Mouse (Mus musculus): Measurements from ENCODE around the gene Akr1b7. TPM values are rescaled to one million over a fixed set of nuclear protein-coding genes. Genes with fewer than 3 reads are reported as not detected.

Akr1b7 gene
- total and polyA plus RNA-seq, 3 experiments, result 0.08 TPM; not detected in 2

DNA sequence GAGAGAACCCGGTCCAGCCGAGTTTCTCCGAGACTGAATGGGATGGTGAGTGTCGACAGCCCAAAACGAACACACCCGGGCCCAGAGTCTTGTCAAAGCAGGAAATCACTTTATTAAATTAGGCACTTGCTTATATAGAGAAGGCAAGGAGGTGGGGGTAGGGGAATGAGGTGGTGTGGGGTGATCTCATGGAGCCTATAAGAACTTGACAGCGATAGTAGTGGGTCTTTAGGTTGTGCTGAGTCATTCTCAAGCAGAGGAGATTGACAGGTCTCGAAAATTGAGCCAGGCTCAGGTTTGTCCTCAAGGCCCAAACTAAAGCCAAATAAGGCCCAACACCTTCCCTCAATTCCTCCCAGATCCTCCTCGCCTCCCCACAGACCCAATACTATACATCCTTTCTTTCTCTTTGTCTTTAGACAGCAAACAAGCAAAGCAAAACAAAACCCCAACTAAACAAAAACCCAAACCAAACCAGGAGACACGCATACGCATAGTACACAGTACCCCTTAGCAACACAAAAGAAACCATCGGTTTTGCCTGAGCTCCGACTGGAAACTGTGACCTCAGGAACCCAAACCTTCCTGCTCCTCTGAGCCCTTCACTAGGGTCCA lies 12.4 kb upstream of the Akr1b7 start:
- Histone ChIP-seq H3K4me3 (replicated peaks in 1 of 3; ENCODE audit: low read depth in 2 of 3, low read length in 2 of 3, poor library complexity in 1 of 3) (no peak overlapping the region), H3K9ac (ENCODE audit: insufficient read depth, low read depth) (no peak overlapping the region), H3K79me2 (replicated peaks; ENCODE audit: control insufficient read depth, extremely low read depth, insufficient read depth, poor library complexity, severe bottlenecking) (no peaks in the 10 kb centered on the region), H3K36me3 (replicated peaks in 1 of 2; ENCODE audit: control insufficient read depth in 1 of 2, insufficient read depth in 1 of 2, low read length in 1 of 2) (peaks cover 26 to 48% of the 10 kb centered on the region in 2 experiments), H3K27me3 (replicated peaks) (no peaks in the 10 kb centered on the region), H3K9me3 (replicated peaks; ENCODE audit: low read length) (no peaks in the 10 kb centered on the region), H3K27ac (ENCODE audit: insufficient read depth, low read depth) (no peak overlapping the region), H3K4me2 (ENCODE audit: insufficient read depth, low read depth, poor library complexity, severe bottlenecking) (no peak overlapping the region), H3K4me1 (ENCODE audit: control insufficient read depth in 1 of 2, insufficient read depth in 2 of 2) (peaks cover 3 to 30% of the 10 kb centered on the region in 2 experiments; a peak in 3 of 4 replicates)
- in situ Hi-C loops (cut with MboI; ENCODE audit: low pct_ligation_motif_present, low pct_unique_long_range_greater_than_20kb, low sequenced_read_pairs) (no loop called here), dilution Hi-C loops (cut with MboI; ENCODE audit: extremely low pct_ligation_motif_present, extremely low pct_unique_long_range_greater_than_20kb, low sequenced_read_pairs) (no loop called here)
- no peak for DNase-seq (ENCODE audit: extremely low read depth)
- TF ChIP-seq CHD2 (IDR thresholded peaks at IDR 0.05; ENCODE audit: low read length), result no peak
- TF ChIP-seq JUND (conservative IDR thresholded peaks at IDR 0.05; ENCODE audit: low read depth, low read length), result no peak

DNA sequence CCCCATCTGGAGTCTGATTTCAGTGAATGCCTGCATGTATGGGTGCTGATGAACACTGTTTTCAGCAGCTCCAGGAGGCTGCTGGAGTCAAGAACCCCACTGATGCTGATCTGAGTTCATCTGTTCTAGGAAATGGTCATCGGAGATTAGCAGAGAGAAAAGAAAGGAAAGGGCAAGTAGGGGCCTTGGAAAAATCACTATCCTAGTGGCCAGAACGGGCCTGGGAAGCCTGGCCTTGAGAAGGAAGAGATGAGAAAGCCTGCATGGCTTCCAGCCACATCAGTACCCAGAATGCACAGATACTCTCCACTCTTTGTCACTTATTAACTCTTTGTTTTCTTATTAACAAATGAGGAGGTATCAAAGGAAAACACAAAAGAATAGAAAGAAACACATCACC lies 11.4 kb upstream of the Akr1b7 start:
- Histone ChIP-seq H3K27me3 (replicated peaks) (no peaks in the 10 kb centered on the region), H3K9me3 (replicated peaks; ENCODE audit: low read length) (no peaks in the 10 kb centered on the region), H3K36me3 (replicated peaks in 1 of 2; ENCODE audit: control insufficient read depth in 1 of 2, insufficient read depth in 1 of 2, low read length in 1 of 2) (peaks cover 23 to 40% of the 10 kb centered on the region in 2 experiments), H3K27ac (ENCODE audit: insufficient read depth, low read depth) (no peak overlapping the region), H3K9ac (ENCODE audit: insufficient read depth, low read depth) (no peak overlapping the region), H3K79me2 (replicated peaks; ENCODE audit: control insufficient read depth, extremely low read depth, insufficient read depth, poor library complexity, severe bottlenecking) (no peaks in the 10 kb centered on the region), H3K4me3 (replicated peaks in 1 of 3; ENCODE audit: low read depth in 2 of 3, low read length in 2 of 3, poor library complexity in 1 of 3) (no peak overlapping the region), H3K4me1 (ENCODE audit: control insufficient read depth in 1 of 2, insufficient read depth in 2 of 2) (peaks cover 3 to 30% of the 10 kb centered on the region in 2 experiments; a peak in 3 of 4 replicates), H3K4me2 (ENCODE audit: insufficient read depth, low read depth, poor library complexity, severe bottlenecking) (no peak overlapping the region)
- DNase-seq (ENCODE audit: extremely low read depth), result no peak
- TF ChIP-seq NELFE (IDR thresholded peaks at IDR 0.05; ENCODE audit: low read depth, low read length) (no peak), MXI1 (IDR thresholded peaks at IDR 0.05; ENCODE audit: low read depth, low read length) (no peak), CHD2 (IDR thresholded peaks at IDR 0.05; ENCODE audit: low read length) (no peak), E2F4 (IDR thresholded peaks at IDR 0.05; ENCODE audit: insufficient replicate concordance, low read depth, low read length) (no peak), ZMIZ1 (IDR thresholded peaks at IDR 0.05; ENCODE audit: low read depth, low read length) (no peak), IRF4 (IDR thresholded peaks at IDR 0.05; ENCODE audit: low read depth, low read length) (no peak), POLR2AphosphoS2 (IDR thresholded peaks at IDR 0.05; ENCODE audit: low read depth, low read length) (no peak)
- in situ Hi-C loops (cut with MboI; ENCODE audit: low pct_ligation_motif_present, low pct_unique_long_range_greater_than_20kb, low sequenced_read_pairs) (no loop called here), dilution Hi-C loops (cut with MboI; ENCODE audit: extremely low pct_ligation_motif_present, extremely low pct_unique_long_range_greater_than_20kb, low sequenced_read_pairs) (no loop called here)

DNA sequence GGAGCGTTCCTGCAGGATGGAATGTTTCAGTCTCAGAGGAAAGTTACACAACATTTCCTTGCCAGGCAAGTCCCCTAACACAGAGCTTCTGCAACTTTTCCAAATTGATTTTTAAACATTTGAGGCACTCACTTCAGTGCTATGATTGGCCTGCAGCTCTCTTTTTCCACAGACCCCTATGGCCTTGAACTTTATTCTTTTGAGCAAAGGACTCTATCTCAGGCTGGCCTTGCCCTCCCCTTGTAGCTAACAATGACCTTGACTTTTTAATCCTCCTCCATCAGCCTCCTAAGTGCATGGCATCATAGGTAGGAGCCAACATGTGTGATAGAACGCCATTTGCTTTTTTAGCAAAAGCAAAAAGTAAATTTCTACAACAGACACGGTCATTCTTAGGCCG lies 5.4 kb upstream of the Akr1b7 start:
- no peak for DNase-seq (ENCODE audit: extremely low read depth)
- in situ Hi-C loops (cut with MboI; ENCODE audit: low pct_ligation_motif_present, low pct_unique_long_range_greater_than_20kb, low sequenced_read_pairs) (no loop called here), dilution Hi-C loops (cut with MboI; ENCODE audit: extremely low pct_ligation_motif_present, extremely low pct_unique_long_range_greater_than_20kb, low sequenced_read_pairs) (no loop called here)
- H3K79me2 ChIP-seq (replicated peaks; ENCODE audit: control insufficient read depth, extremely low read depth, insufficient read depth, poor library complexity, severe bottlenecking), result no peaks in the 10 kb centered on the region
- H3K27me3 ChIP-seq (replicated peaks), result no peaks in the 10 kb centered on the region
- no peaks in the 10 kb centered on the region for H3K36me3 ChIP-seq (replicated peaks in 1 of 2; ENCODE audit: control insufficient read depth in 1 of 2, insufficient read depth in 1 of 2, low read length in 1 of 2)
- H3K9me3 ChIP-seq (replicated peaks; ENCODE audit: low read length), result peaks cover 8% of the 10 kb centered on the region
- TF ChIP-seq SIN3A (IDR thresholded peaks at IDR 0.05; ENCODE audit: low read length), result no peak
- TF ChIP-seq POLR2AphosphoS2 (IDR thresholded peaks at IDR 0.05; ENCODE audit: low read depth, low read length), result no peak
- no peak for TF ChIP-seq NRF1 (IDR thresholded peaks at IDR 0.05; ENCODE audit: low read depth, low read length)
- no peak for TF ChIP-seq ZKSCAN1 (IDR thresholded peaks at IDR 0.05; ENCODE audit: borderline replicate concordance, low read depth, low read length)
- TF ChIP-seq HCFC1 (IDR thresholded peaks at IDR 0.05; ENCODE audit: low read depth, low read length), result no peak
- TF ChIP-seq UBTF (IDR thresholded peaks at IDR 0.05; ENCODE audit: low read depth, low read length), result no peak
- no peaks in the 10 kb centered on the region for H3K4me1 ChIP-seq (ENCODE audit: control insufficient read depth in 1 of 2, insufficient read depth in 2 of 2)
- no peak overlapping the region for H3K9ac ChIP-seq (ENCODE audit: insufficient read depth, low read depth)
- no peak overlapping the region for H3K4me3 ChIP-seq (replicated peaks in 1 of 3; ENCODE audit: low read depth in 2 of 3, low read length in 2 of 3, poor library complexity in 1 of 3)
- no peak overlapping the region for H3K4me2 ChIP-seq (ENCODE audit: insufficient read depth, low read depth, poor library complexity, severe bottlenecking)
- H3K27ac ChIP-seq (ENCODE audit: insufficient read depth, low read depth), result no peak overlapping the region

Data from CH12.LX (cell line).